Mouse (Mus musculus) kidney, adult 8-10 months (tissue): Measurements from ENCODE around the gene Mettl24.
A peak's percentile ranks its signal among the peaks of the same experiment; 100 is the strongest.

ENCODE experiments used
- DNase-seq, 2 experiments: peaks; one replicate each; pipeline ENCODE4 v3.0.0; 2022

Mettl24 gene

GRCm38 (mm10) chr10:40683092-40683867 lies at the start of gene Mettl24:
Mettl24 (plus strand) TSS chr10:40683282.
- DNase-seq, result peak; percentile 75 to 88

GRCm38 (mm10) chr10:40637331-40637730 lies 45.8 kb upstream of the Mettl24 start:
- no peak for DNase-seq

GRCm38 (mm10) chr10:40638276-40638675 lies 44.8 kb upstream of the Mettl24 start:
- DNase-seq, result no peak

- DNase-seq, result no peak
These were observed 44.0 kb upstream of the Mettl24 start for GRCm38 (mm10) chr10:40638823-40639819.

GRCm38 (mm10) chr10:40640406-40640805 lies 42.7 kb upstream of the Mettl24 start:
- no peak for DNase-seq

GRCm38 (mm10) chr10:40641901-40642300 lies 41.2 kb upstream of the Mettl24 start:
- DNase-seq, result no peak

GRCm38 (mm10) chr10:40643126-40643525 lies 40.0 kb upstream of the Mettl24 start:
- DNase-seq, result no peak

GRCm38 (mm10) chr10:40644456-40644855 lies 38.6 kb upstream of the Mettl24 start:
- DNase-seq, result no peak

- no peak for DNase-seq
These were observed 37.7 kb upstream of the Mettl24 start for GRCm38 (mm10) chr10:40645346-40645745.

- DNase-seq, result no peak
These were observed 34.3 kb upstream of the Mettl24 start for GRCm38 (mm10) chr10:40648776-40649175.

- no peak for DNase-seq
These were observed 33.4 kb upstream of the Mettl24 start for GRCm38 (mm10) chr10:40649634-40650033.

- DNase-seq, result no peak
These were observed 31.4 kb upstream of the Mettl24 start for GRCm38 (mm10) chr10:40651676-40652075.

- DNase-seq, result no peak
These were observed 17.8 kb upstream of the Mettl24 start for GRCm38 (mm10) chr10:40665270-40665669.

- DNase-seq, result no peak
These were observed 16.1 kb upstream of the Mettl24 start for GRCm38 (mm10) chr10:40666943-40667342.

- DNase-seq, result no peak
These were observed 14.4 kb upstream of the Mettl24 start for GRCm38 (mm10) chr10:40668640-40669039.

- DNase-seq, result no peak
These were observed 10.3 kb upstream of the Mettl24 start for GRCm38 (mm10) chr10:40672587-40673296.

GRCm38 (mm10) chr10:40673297-40673665 lies 9.8 kb upstream of the Mettl24 start:
- no peak for DNase-seq

GRCm38 (mm10) chr10:40674151-40674550 lies 8.9 kb upstream of the Mettl24 start:
- no peak for DNase-seq

GRCm38 (mm10) chr10:40675921-40676320 lies 7.2 kb upstream of the Mettl24 start:
- no peak for DNase-seq

- DNase-seq, result no peak
These were observed 4.6 kb upstream of the Mettl24 start for GRCm38 (mm10) chr10:40678477-40678876.

- no peak for DNase-seq
These were observed 612 bp upstream of the Mettl24 start for GRCm38 (mm10) chr10:40682470-40682869.

GRCm38 (mm10) chr10:40683868-40684253 lies 779 bp downstream of the Mettl24 start:
- peak in 1 of 2 experiments; percentile 2 for DNase-seq

GRCm38 (mm10) chr10:40684326-40684725 lies 1.2 kb downstream of the Mettl24 start:
- DNase-seq, result no peak
